Mouse (Mus musculus): ENCODE measurements around the gene R3hdm4. TPM values are rescaled to one million over a fixed set of nuclear protein-coding genes. Genes with fewer than 3 reads are reported as not detected.

Gene R3hdm4
- polyA plus RNA-seq (2015; fragmentation: Nextera tagmentation; extraction: Ambion mirVana), result 169 and 170 TPM in 2 replicates

- Histone ChIP-seq H3K4me3 (ENCODE audit: low read length) (peak within 1 kb of the TSS; percentile 39), H3K4me1 (ENCODE audit: insufficient read depth, low read length) (peaks cover 46% of the 10 kb centered on the region), H3K27me3 (ENCODE audit: insufficient read depth, low read length) (peaks cover 62% of the 10 kb centered on the region), H3K9me3 (ENCODE audit: low read length) (no peaks in the 10 kb centered on the region), H3K36me3 (ENCODE audit: insufficient read depth, low read length) (no peaks in the 10 kb centered on the region), H3K4me2 (replicated peaks; ENCODE audit: low read depth, low read length) (peak within 1 kb of the TSS; percentile 50), H3K27ac (ENCODE audit: low read length) (no peak within 1 kb of the TSS), H3K9ac (replicated peaks; ENCODE audit: low read length) (peak within 1 kb of the TSS; percentile 45)
- ATAC-seq (ENCODE audit: low FRiP score, low TSS enrichment), result no peak
- WGBS, result 4% methylated on average over 36 of the region's 41 CpGs
Observed at GRCm38 (mm10) chr10:79920958-79921535, at the start of gene R3hdm4. Gene R3hdm4, minus strand, starts transcription at chr10:79921208.

GRCm38 (mm10) chr10:79970415-79971182 is 49.6 kb upstream of the R3hdm4 start, which contains the start of gene Grin3b:
Gene Grin3b, plus strand, starts transcription at chr10:79970715.
- peaks cover 13% of the 10 kb centered on the region for H3K27me3 ChIP-seq (ENCODE audit: insufficient read depth, low read length)
- H3K36me3 ChIP-seq (ENCODE audit: insufficient read depth, low read length), result peaks cover 35% of the 10 kb centered on the region
- peak within 1 kb of the TSS; percentile 47 for H3K4me3 ChIP-seq (ENCODE audit: low read length)
- H3K27ac ChIP-seq (ENCODE audit: low read length), result no peak within 1 kb of the TSS
- peaks cover 15% of the 10 kb centered on the region for H3K4me1 ChIP-seq (ENCODE audit: insufficient read depth, low read length)
- peak; percentile 24 for ATAC-seq (ENCODE audit: low FRiP score, low TSS enrichment)
- H3K9me3 ChIP-seq (ENCODE audit: low read length), result no peaks in the 10 kb centered on the region
- 7% methylated on average over 47 of the region's 47 CpGs for WGBS
- peak within 1 kb of the TSS; percentile 60 for H3K9ac ChIP-seq (replicated peaks; ENCODE audit: low read length)
- peak within 1 kb of the TSS; percentile 86 for H3K4me2 ChIP-seq (replicated peaks; ENCODE audit: low read depth, low read length)

GRCm38 (mm10) chr10:79969124-79969568 is 48.1 kb upstream of the R3hdm4 start:
- 14% methylated on average over 3 of the region's 3 CpGs for WGBS
- H3K9me3 ChIP-seq (ENCODE audit: low read length), result no peaks in the 10 kb centered on the region
- H3K4me3 ChIP-seq (ENCODE audit: low read length), result no peak overlapping the region
- H3K36me3 ChIP-seq (ENCODE audit: insufficient read depth, low read length), result peaks cover 40% of the 10 kb centered on the region
- H3K4me1 ChIP-seq (ENCODE audit: insufficient read depth, low read length), result peaks cover 15% of the 10 kb centered on the region
- H3K4me2 ChIP-seq (replicated peaks; ENCODE audit: low read depth, low read length), result no peak overlapping the region
- no peak overlapping the region for H3K9ac ChIP-seq (replicated peaks; ENCODE audit: low read length)
- no peak for ATAC-seq (ENCODE audit: low FRiP score, low TSS enrichment)
- no peak overlapping the region for H3K27ac ChIP-seq (ENCODE audit: low read length)
- H3K27me3 ChIP-seq (ENCODE audit: insufficient read depth, low read length), result peaks cover 13% of the 10 kb centered on the region

GRCm38 (mm10) chr10:79968181-79968580 is 47.2 kb upstream of the R3hdm4 start:
- no peak overlapping the region for H3K4me3 ChIP-seq (ENCODE audit: low read length)
- H3K36me3 ChIP-seq (ENCODE audit: insufficient read depth, low read length), result peaks cover 49% of the 10 kb centered on the region
- no peak overlapping the region for H3K27ac ChIP-seq (ENCODE audit: low read length)
- no peaks in the 10 kb centered on the region for H3K9me3 ChIP-seq (ENCODE audit: low read length)
- H3K4me1 ChIP-seq (ENCODE audit: insufficient read depth, low read length), result peaks cover 15% of the 10 kb centered on the region
- WGBS, result 85% methylated on average over 1 of the region's 1 CpGs
- H3K4me2 ChIP-seq (replicated peaks; ENCODE audit: low read depth, low read length), result no peak overlapping the region
- ATAC-seq (ENCODE audit: low FRiP score, low TSS enrichment), result no peak
- no peak overlapping the region for H3K9ac ChIP-seq (replicated peaks; ENCODE audit: low read length)
- peaks cover 13% of the 10 kb centered on the region for H3K27me3 ChIP-seq (ENCODE audit: insufficient read depth, low read length)

- Histone ChIP-seq H3K27me3 (ENCODE audit: insufficient read depth, low read length) (peaks cover 7% of the 10 kb centered on the region), H3K9me3 (ENCODE audit: low read length) (no peaks in the 10 kb centered on the region), H3K36me3 (ENCODE audit: insufficient read depth, low read length) (peaks cover 57% of the 10 kb centered on the region), H3K27ac (ENCODE audit: low read length) (no peak overlapping the region), H3K4me3 (ENCODE audit: low read length) (no peak overlapping the region), H3K4me1 (ENCODE audit: insufficient read depth, low read length) (peaks cover 9% of the 10 kb centered on the region), H3K9ac (replicated peaks; ENCODE audit: low read length) (no peak overlapping the region), H3K4me2 (replicated peaks; ENCODE audit: low read depth, low read length) (no peak overlapping the region)
- no peak for ATAC-seq (ENCODE audit: low FRiP score, low TSS enrichment)
- WGBS, result 98% methylated on average over 5 of the region's 5 CpGs
Observed at GRCm38 (mm10) chr10:79966886-79967400, 45.9 kb upstream of the R3hdm4 start.

GRCm38 (mm10) chr10:79965325-79965724 is 44.3 kb upstream of the R3hdm4 start:
- WGBS, result 86% methylated on average over 5 of the region's 5 CpGs
- Histone ChIP-seq H3K27ac (ENCODE audit: low read length) (no peak overlapping the region), H3K9ac (replicated peaks; ENCODE audit: low read length) (no peak overlapping the region), H3K27me3 (ENCODE audit: insufficient read depth, low read length) (no peaks in the 10 kb centered on the region), H3K36me3 (ENCODE audit: insufficient read depth, low read length) (peaks cover 57% of the 10 kb centered on the region), H3K4me2 (replicated peaks; ENCODE audit: low read depth, low read length) (no peak overlapping the region), H3K9me3 (ENCODE audit: low read length) (no peaks in the 10 kb centered on the region), H3K4me3 (ENCODE audit: low read length) (no peak overlapping the region), H3K4me1 (ENCODE audit: insufficient read depth, low read length) (peaks cover 9% of the 10 kb centered on the region)
- no peak for ATAC-seq (ENCODE audit: low FRiP score, low TSS enrichment)

- Histone ChIP-seq H3K27me3 (ENCODE audit: insufficient read depth, low read length) (no peaks in the 10 kb centered on the region), H3K4me1 (ENCODE audit: insufficient read depth, low read length) (peaks cover 9% of the 10 kb centered on the region), H3K9ac (replicated peaks; ENCODE audit: low read length) (no peak overlapping the region), H3K4me3 (ENCODE audit: low read length) (no peak overlapping the region), H3K36me3 (ENCODE audit: insufficient read depth, low read length) (peaks cover 57% of the 10 kb centered on the region), H3K9me3 (ENCODE audit: low read length) (no peaks in the 10 kb centered on the region), H3K4me2 (replicated peaks; ENCODE audit: low read depth, low read length) (no peak overlapping the region), H3K27ac (ENCODE audit: low read length) (no peak overlapping the region)
- WGBS, result 93% methylated on average over 7 of the region's 7 CpGs
- no peak for ATAC-seq (ENCODE audit: low FRiP score, low TSS enrichment)
Observed at GRCm38 (mm10) chr10:79964727-79965126, 43.7 kb upstream of the R3hdm4 start.

GRCm38 (mm10) chr10:79960671-79961294 is 39.8 kb upstream of the R3hdm4 start:
- H3K4me1 ChIP-seq (ENCODE audit: insufficient read depth, low read length), result peaks cover 20% of the 10 kb centered on the region
- peak overlapping the region; percentile 84 for H3K4me3 ChIP-seq (ENCODE audit: low read length)
- WGBS, result 13% methylated on average over 10 of the region's 10 CpGs
- peak overlapping the region; percentile 41 for H3K27ac ChIP-seq (ENCODE audit: low read length)
- no peak for ATAC-seq (ENCODE audit: low FRiP score, low TSS enrichment)
- peaks cover 33% of the 10 kb centered on the region for H3K36me3 ChIP-seq (ENCODE audit: insufficient read depth, low read length)
- peak overlapping the region; percentile 83 for H3K4me2 ChIP-seq (replicated peaks; ENCODE audit: low read depth, low read length)
- H3K9me3 ChIP-seq (ENCODE audit: low read length), result no peaks in the 10 kb centered on the region
- H3K27me3 ChIP-seq (ENCODE audit: insufficient read depth, low read length), result no peaks in the 10 kb centered on the region
- peak overlapping the region; percentile 78 for H3K9ac ChIP-seq (replicated peaks; ENCODE audit: low read length)

GRCm38 (mm10) chr10:79959847-79960601 is 39.0 kb upstream of the R3hdm4 start, which contains the start of gene Wdr18:
Gene Wdr18, plus strand, starts transcription at chr10:79960152.
- WGBS, result under 1% methylated on average over 61 of the region's 61 CpGs
- Histone ChIP-seq H3K27me3 (ENCODE audit: insufficient read depth, low read length) (no peaks in the 10 kb centered on the region), H3K4me1 (ENCODE audit: insufficient read depth, low read length) (peaks cover 20% of the 10 kb centered on the region), H3K27ac (ENCODE audit: low read length) (peak within 1 kb of the TSS; percentile 41), H3K36me3 (ENCODE audit: insufficient read depth, low read length) (peaks cover 26% of the 10 kb centered on the region), H3K9ac (replicated peaks; ENCODE audit: low read length) (peak within 1 kb of the TSS; percentile 78), H3K4me3 (ENCODE audit: low read length) (peak within 1 kb of the TSS; percentile 84), H3K4me2 (replicated peaks; ENCODE audit: low read depth, low read length) (peak within 1 kb of the TSS; percentile 83), H3K9me3 (ENCODE audit: low read length) (no peaks in the 10 kb centered on the region)
- peak; percentile 94 for ATAC-seq (ENCODE audit: low FRiP score, low TSS enrichment)
